Mouse (Mus musculus): Measurements from ENCODE around the gene Elf5. TPM values are rescaled to one million over a fixed set of nuclear protein-coding genes. Genes with fewer than 3 reads are reported as not detected.

Elf5 gene
- total RNA-seq, 2 experiments from 2014 or later, result 1.1 TPM

DNA sequence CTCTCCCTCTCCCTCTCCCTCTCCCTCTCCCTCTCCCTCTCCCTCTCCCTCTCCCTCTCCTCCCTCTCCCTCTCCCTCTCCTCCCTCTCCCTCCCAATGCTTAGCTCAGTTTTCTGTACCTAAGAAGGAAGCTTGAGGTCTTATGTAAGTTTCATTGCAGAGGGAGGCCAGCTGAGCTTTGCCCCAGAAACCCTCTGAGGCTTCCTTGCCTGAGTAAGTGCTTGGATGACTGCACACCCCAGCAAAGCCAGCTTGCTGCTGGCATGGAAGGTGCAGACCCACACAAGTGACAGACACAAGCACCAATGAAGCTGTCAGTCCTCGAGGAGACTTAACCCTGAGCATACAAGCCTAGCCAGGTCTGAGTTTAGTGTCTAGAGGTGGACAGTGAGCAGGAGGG is 19.2 kb downstream of the Elf5 start:
- no peak for DNase-seq (ENCODE audit: low spot score in 2 of 2)
- intact Hi-C loops (cut with DNase I), result no loop called here

GRCm38 (mm10) chr2:103432695-103433275 is 21.3 kb downstream of the Elf5 start:
- DNase-seq (ENCODE audit: low spot score in 2 of 2), result no peak
- intact Hi-C loops (cut with DNase I), result no loop called here

- DNase-seq (ENCODE audit: low spot score in 2 of 2), result peak in 1 of 2 experiments; percentile 31
- intact Hi-C loops (cut with DNase I), result no loop called here
Observed at GRCm38 (mm10) chr2:103435110-103435509, 23.6 kb downstream of the Elf5 start.

GRCm38 (mm10) chr2:103436534-103436933 is 25.0 kb downstream of the Elf5 start:
- intact Hi-C loops (cut with DNase I), result no loop called here

DNA sequence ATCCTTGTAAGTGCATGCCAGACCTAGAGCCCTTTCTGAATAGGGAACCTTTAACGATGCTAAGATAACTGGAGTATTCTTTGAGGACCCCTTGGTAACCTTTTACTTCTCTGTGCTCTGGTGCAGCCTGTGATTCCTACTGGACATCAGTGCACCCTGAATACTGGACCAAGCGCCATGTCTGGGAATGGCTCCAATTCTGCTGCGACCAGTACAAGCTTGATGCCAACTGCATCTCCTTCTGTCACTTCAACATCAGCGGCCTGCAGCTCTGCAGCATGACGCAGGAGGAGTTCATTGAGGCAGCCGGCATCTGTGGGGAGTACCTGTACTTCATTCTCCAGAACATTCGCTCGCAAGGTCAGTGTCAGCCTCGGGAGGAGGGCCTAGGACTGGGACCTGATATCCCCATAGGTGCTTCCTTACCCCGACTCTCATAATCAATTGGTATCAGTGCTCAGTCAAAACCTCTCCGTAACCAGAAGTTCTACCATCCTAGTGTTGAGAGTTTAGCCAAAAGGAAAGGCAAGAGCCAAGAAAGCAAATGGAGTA is 27.7 kb downstream of the Elf5 start:
- DNase-seq (ENCODE audit: low spot score in 2 of 2), result no peak
- intact Hi-C loops (cut with DNase I), result no loop called here

More at GRCm38 (mm10) chr2:103436534-103436933, 25.0 kb downstream of the Elf5 start:
- DNase-seq (ENCODE audit: low spot score in 2 of 2), result no peak

GRCm38 (mm10) chr2:103439710-103440109 is 28.2 kb downstream of the Elf5 start:
- intact Hi-C loops (cut with DNase I), result no loop called here
- peak; percentile 76 to 86 for DNase-seq (ENCODE audit: low spot score in 2 of 2)

DNA sequence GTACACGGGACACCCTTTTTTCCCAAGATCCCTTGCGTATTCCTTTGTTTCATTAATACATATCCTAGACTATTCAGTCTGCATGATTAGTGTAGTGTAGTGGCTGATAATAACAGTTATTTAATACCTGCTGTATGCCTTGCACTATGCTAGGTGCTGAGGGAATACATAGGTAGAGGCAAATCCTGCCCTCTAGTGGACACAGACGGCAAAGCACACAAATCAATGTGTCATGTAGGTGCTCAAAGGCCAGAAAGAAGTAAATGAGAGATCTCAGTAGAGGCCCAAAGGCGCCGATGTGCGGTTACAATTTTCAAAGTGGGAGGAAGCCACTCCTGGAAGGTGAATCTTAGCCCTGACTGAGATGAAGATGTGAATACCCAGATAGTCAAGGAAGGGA is 34.3 kb downstream of the Elf5 start:
- peak; percentile 53 to 70 for DNase-seq (ENCODE audit: low spot score in 2 of 2)
- intact Hi-C loops (cut with DNase I), result no loop called here

GRCm38 (mm10) chr2:103446326-103446725 is 34.8 kb downstream of the Elf5 start:
- intact Hi-C loops (cut with DNase I), result no loop called here
- DNase-seq (ENCODE audit: low spot score in 2 of 2), result no peak

- intact Hi-C loops (cut with DNase I), result no loop called here
- DNase-seq (ENCODE audit: low spot score in 2 of 2), result no peak
Observed at GRCm38 (mm10) chr2:103448947-103449560, 37.6 kb downstream of the Elf5 start.

DNA sequence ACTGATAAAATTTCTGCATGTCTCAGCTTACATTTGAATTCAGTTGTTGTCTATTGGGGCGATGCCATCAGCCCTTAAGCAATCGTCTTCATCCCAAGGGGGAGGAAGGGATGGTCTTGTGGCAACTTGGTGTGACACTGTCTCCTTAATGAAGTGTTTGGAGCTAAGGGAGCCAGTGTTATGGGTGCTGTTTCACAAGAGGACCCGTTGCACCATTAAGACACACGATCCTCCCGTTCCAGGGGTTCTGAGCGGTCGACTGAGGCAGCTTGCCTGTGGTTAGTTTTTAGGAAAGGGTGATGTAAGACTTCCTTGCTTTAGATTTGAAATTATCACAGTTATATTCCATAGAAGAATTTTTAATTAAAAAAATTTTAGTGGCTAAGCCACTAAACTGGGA is 38.3 kb downstream of the Elf5 start:
- DNase-seq (ENCODE audit: low spot score in 2 of 2), result no peak
- intact Hi-C loops (cut with DNase I), result no loop called here

- intact Hi-C loops (cut with DNase I), result no loop called here
Observed at GRCm38 (mm10) chr2:103450267-103450666, 38.8 kb downstream of the Elf5 start.

GRCm38 (mm10) chr2:103452550-103452949 is 41.1 kb downstream of the Elf5 start:
- peak in 1 of 2 experiments; percentile 44 for DNase-seq (ENCODE audit: low spot score in 2 of 2)

More at GRCm38 (mm10) chr2:103450267-103450666, 38.8 kb downstream of the Elf5 start:
- no peak for DNase-seq (ENCODE audit: low spot score in 2 of 2)

DNA sequence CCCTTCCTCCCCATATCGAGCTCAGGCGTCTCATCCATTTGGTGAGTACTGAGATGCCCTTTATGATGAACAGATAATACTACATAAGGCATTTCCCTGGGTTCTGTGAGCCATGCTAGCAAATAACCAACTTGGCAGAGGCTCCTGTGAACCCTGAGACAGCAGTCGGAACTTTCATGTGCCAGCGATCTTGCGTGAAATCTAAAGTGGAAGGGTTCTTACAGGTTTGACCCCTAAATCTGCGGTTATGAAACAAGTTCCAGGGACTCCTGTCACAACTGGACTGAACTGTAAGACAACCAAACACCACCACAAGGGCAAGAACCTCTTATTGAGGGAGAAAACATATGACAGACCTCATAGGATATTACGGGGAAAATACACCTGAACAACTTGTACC is 44.3 kb downstream of the Elf5 start:
- no peak for DNase-seq (ENCODE audit: low spot score in 2 of 2)
- intact Hi-C loops (cut with DNase I), result loop anchor here (1.0 to 5.0 kb wide), 2 partner anchors 92 to 252 kb away; no protein-coding TSS in a partner anchor

More at GRCm38 (mm10) chr2:103452550-103452949, 41.1 kb downstream of the Elf5 start:
- intact Hi-C loops (cut with DNase I), result no loop called here

DNA sequence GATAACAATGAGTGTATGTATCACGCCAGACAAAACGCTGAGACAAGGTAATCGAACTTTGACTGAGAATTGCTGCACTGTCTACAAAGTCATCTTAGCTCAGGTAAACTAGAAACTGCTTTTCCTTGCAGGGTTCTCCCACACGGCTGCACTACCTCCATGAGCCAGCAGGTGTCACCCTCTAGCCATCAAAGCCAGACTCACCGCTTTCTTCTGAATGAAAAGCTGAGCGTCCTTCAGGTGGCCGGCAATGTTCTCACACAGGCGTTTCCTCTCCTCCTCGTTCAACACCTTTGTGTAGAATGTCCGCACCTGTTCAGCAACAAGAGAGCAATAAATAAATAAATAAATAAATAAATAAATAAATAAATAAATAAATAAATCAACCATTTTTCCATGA is 45.2 kb downstream of the Elf5 start:
- DNase-seq (ENCODE audit: low spot score in 2 of 2), result peak; percentile 85 to 89
- intact Hi-C loops (cut with DNase I), result loop anchor here (1.0 to 5.0 kb wide), 2 partner anchors 91 to 251 kb away; no protein-coding TSS in a partner anchor

- DNase-seq (ENCODE audit: low spot score in 2 of 2), result peak in 1 of 2 experiments; percentile 3
- intact Hi-C loops (cut with DNase I), result loop anchor here (5.0 kb wide), 1 partner anchor 250 kb away; no protein-coding TSS in a partner anchor
Observed at GRCm38 (mm10) chr2:103457048-103457447, 45.6 kb downstream of the Elf5 start.

DNA sequence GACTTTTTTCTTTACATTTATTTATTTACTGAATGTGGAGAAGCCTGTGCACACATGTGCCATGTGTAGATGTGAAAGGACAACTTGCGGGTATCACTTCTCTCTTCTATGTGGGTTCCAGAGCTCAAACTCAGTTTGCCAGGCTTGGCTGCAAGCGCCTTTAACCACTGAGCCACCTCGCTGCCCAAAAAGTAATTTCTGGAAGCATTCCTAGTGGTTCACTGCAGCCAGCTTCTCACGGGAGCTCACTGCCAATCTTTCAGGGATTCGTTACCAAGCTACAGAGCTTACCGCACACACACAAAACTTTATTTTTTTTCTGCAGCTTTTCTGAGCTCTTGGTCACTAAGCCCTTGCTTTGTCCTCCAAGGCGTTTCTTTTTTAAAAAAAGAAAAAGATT is 46.1 kb downstream of the Elf5 start:
- intact Hi-C loops (cut with DNase I), result loop anchor here (5.0 kb wide), 1 partner anchor 250 kb away; no protein-coding TSS in a partner anchor
- peak; percentile 6 to 27 for DNase-seq (ENCODE audit: low spot score in 2 of 2)

GRCm38 (mm10) chr2:103459069-103459468 is 47.6 kb downstream of the Elf5 start:
- DNase-seq (ENCODE audit: low spot score in 2 of 2), result no peak
- intact Hi-C loops (cut with DNase I), result loop anchor here (5.0 kb wide), 1 partner anchor 248 kb away; no protein-coding TSS in a partner anchor

GRCm38 (mm10) chr2:103461210-103461609 is 49.7 kb downstream of the Elf5 start:
- intact Hi-C loops (cut with DNase I), result no loop called here
- DNase-seq (ENCODE audit: low spot score in 2 of 2), result no peak

GRCm38 (mm10) chr2:103461743-103462142 is 50.3 kb downstream of the Elf5 start:
- intact Hi-C loops (cut with DNase I), result no loop called here
- no peak for DNase-seq (ENCODE audit: low spot score in 2 of 2)

DNA sequence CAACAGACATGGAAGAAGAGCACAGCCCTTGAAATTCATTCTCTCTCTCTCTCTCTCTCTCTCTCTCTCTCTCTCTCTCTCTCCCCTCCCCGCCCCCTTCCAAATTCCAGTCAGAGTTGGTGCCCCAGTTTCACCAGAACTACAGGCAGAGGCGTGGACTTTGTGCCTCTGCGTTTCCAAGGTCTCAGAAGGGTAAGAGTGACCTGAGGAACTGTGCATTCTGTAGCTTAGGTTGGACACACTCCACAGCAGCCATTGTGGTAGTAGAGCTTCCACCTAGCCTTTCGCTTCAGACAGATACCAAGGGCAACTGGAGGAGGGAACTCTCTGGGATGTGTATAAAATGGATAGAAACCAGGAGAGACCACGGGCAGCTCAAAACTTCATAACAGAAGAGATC is 51.3 kb downstream of the Elf5 start:
- DNase-seq (ENCODE audit: low spot score in 2 of 2), result no peak
- intact Hi-C loops (cut with DNase I), result no loop called here

DNA sequence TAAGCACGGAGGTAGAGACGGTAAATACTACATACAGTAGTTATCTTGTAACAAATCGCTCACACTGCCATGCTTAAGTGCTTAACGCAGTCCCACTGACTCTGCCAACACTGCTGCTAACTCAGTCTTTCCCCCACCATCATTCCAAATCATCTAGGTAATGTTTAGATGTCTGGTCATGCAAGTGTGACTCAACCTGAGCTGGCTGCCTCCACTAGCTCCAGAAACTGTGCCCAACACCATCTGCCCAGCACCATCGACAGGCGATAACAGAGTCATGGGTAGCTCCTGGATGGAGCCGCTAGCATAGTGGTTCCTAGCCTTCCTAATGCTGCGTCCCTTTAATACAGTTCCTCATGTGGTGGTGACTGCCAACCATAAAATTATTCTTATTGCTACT is 53.0 kb downstream of the Elf5 start:
- intact Hi-C loops (cut with DNase I), result no loop called here
- DNase-seq (ENCODE audit: low spot score in 2 of 2), result peak in 1 of 2 experiments; percentile 43

Data from left cerebral cortex, postnatal 25 days (tissue).